Mouse (Mus musculus) heart, embryonic 15.5 days (tissue): ENCODE measurements around the gene Fam122c. TPM values are rescaled to one million over a fixed set of nuclear protein-coding genes. Genes with fewer than 3 reads are reported as not detected.
"Not testable (repeated sequence)": the region's sequence is repeated elsewhere in the genome, so short reads cannot be mapped to it uniquely, and the experiment has no call there.

Experiments used
- ATAC-seq: fragments of 200-750 bp; cut with Nextera tagmentation; replicated peaks from 2 replicates; pipeline ENCODE4 v1.8.0; 2017; ENCODE audit warnings: low read depth, moderate TSS enrichment; ENCODE audit not compliant: insufficient number of reproducible peaks, insufficient read depth, low FRiP score
- H3K27ac ChIP-seq: fragments of 300-500 bp; sonication (generic); 2 replicates; pipeline ENCODE4 v1.5.1; 2015; ENCODE audit warnings: mild to moderate bottlenecking, inconsistent platforms
- H3K27me3 ChIP-seq: fragments of 300-500 bp; sonication (generic); 2 replicates; pipeline ENCODE4 v1.6.1; 2015; ENCODE audit warnings: inconsistent platforms
- H3K36me3 ChIP-seq: fragments of 300-500 bp; sonication (generic); 2 replicates; pipeline ENCODE4 v1.6.1; 2015; ENCODE audit warnings: mild to moderate bottlenecking, inconsistent platforms
- H3K4me1 ChIP-seq: fragments of 300-500 bp; sonication (generic); replicated peaks from 2 replicates; pipeline ENCODE4 v1.6.1; 2015; ENCODE audit warnings: inconsistent platforms
- H3K4me2 ChIP-seq: fragments of 300-500 bp; sonication (generic); 2 replicates; pipeline ENCODE4 v1.6.1; 2015; ENCODE audit warnings: inconsistent platforms, mild to moderate bottlenecking, moderate library complexity
- H3K4me3 ChIP-seq: fragments of 300-500 bp; sonication (generic); 2 replicates; pipeline ENCODE4 v1.5.1; 2015; ENCODE audit warnings: mild to moderate bottlenecking, inconsistent platforms
- H3K9ac ChIP-seq: fragments of 300-500 bp; sonication (generic); 2 replicates; pipeline ENCODE4 v1.6.1; 2015; ENCODE audit warnings: mild to moderate bottlenecking, inconsistent platforms
- H3K9me3 ChIP-seq: fragments of 300-500 bp; sonication (generic); replicated peaks from 2 replicates; pipeline ENCODE4 v1.6.1; 2016; ENCODE audit warnings: inconsistent platforms
- WGBS: fragments of 180-500 bp; shearing (Covaris S2); methylation state at CpG from one replicate; pipeline ENCODE4 v1.1.7; 2015; ENCODE audit warnings: mixed read lengths; 5-methylcytosine and 5-hydroxymethylcytosine counted together
- polyA plus RNA-seq: library from polyadenylated mRNA; unstranded; fragments of >200 nt; fragmentation: Nextera tagmentation; extraction: Ambion mirVana; gene quantifications from 2 replicates; pipeline ENCODE4 v1.2.1, GENCODE M21; 2015

The Fam122c gene
- polyA plus RNA-seq, 1 experiment from 2014 or later, result not detected

- Histone ChIP-seq H3K4me1 (peaks cover 6% of the 10 kb centered on the region; the same call in 1 of the 2 replicates), H3K9me3 (no peaks in the 10 kb centered on the region), H3K27ac (no peak overlapping the region), H3K36me3 (no peaks in the 10 kb centered on the region), H3K27me3 (no peaks in the 10 kb centered on the region), H3K9ac (no peak overlapping the region), H3K4me2 (peak overlapping the region; percentile 88), H3K4me3 (peak overlapping the region; percentile 68)
- 19% methylated on average over 10 of the region's 10 CpGs for WGBS
- no peak for ATAC-seq
Observed at GRCm38 (mm10) chrX:53270063-53270432, 3.2 kb upstream of the Fam122c start.

- WGBS, result 67% methylated on average over 3 of the region's 3 CpGs
- not testable (repeated sequence) for H3K27ac ChIP-seq, ATAC-seq
Observed at GRCm38 (mm10) chrX:53271628-53272027, 1.6 kb upstream of the Fam122c start.

GRCm38 (mm10) chrX:53287924-53288323, 14.7 kb downstream of the Fam122c start:
- H3K27me3 ChIP-seq, result no peaks in the 10 kb centered on the region
- no peaks in the 10 kb centered on the region for H3K4me1 ChIP-seq
- WGBS, result 54% methylated on average over 5 of the region's 5 CpGs
- H3K27ac ChIP-seq, result peak overlapping the region; percentile 31; the same call in 1 of the 2 replicates
- H3K9me3 ChIP-seq, result no peaks in the 10 kb centered on the region
- H3K4me2 ChIP-seq, result no peak overlapping the region
- H3K4me3 ChIP-seq, result no peak overlapping the region
- H3K9ac ChIP-seq, result no peak overlapping the region
- H3K36me3 ChIP-seq, result no peaks in the 10 kb centered on the region
- ATAC-seq, result no peak

More at GRCm38 (mm10) chrX:53271628-53272027, 1.6 kb upstream of the Fam122c start:
- not testable (repeated sequence) for H3K36me3 ChIP-seq, H3K9me3 ChIP-seq, H3K4me3 ChIP-seq, H3K27me3 ChIP-seq, H3K4me2 ChIP-seq, H3K4me1 ChIP-seq, H3K9ac ChIP-seq

GRCm38 (mm10) chrX:53320564-53320963, 47.3 kb downstream of the Fam122c start:
- H3K4me3 ChIP-seq, result no peak overlapping the region
- no peaks in the 10 kb centered on the region for H3K36me3 ChIP-seq
- no peak overlapping the region for H3K4me2 ChIP-seq
- no peaks in the 10 kb centered on the region for H3K9me3 ChIP-seq
- no peak overlapping the region for H3K27ac ChIP-seq
- H3K4me1 ChIP-seq, result peaks cover 6% of the 10 kb centered on the region
- no peak overlapping the region for H3K9ac ChIP-seq
- no peak for ATAC-seq
- H3K27me3 ChIP-seq, result no peaks in the 10 kb centered on the region
- 53% methylated on average over 2 of the region's 2 CpGs for WGBS

GRCm38 (mm10) chrX:53321111-53321510, 47.9 kb downstream of the Fam122c start:
- WGBS, result 55% methylated on average over 4 of the region's 4 CpGs

GRCm38 (mm10) chrX:53330396-53330795, 57.2 kb downstream of the Fam122c start:
- Histone ChIP-seq H3K27ac (no peak overlapping the region), H3K27me3 (no peaks in the 10 kb centered on the region), H3K4me2 (no peak overlapping the region), H3K4me1 (no peaks in the 10 kb centered on the region), H3K9me3 (no peaks in the 10 kb centered on the region), H3K36me3 (no peaks in the 10 kb centered on the region), H3K9ac (no peak overlapping the region), H3K4me3 (no peak overlapping the region)
- no peak for ATAC-seq
- WGBS, result 82% methylated on average over 4 of the region's 4 CpGs

More at GRCm38 (mm10) chrX:53321111-53321510, 47.9 kb downstream of the Fam122c start:
- H3K27me3 ChIP-seq, result no peaks in the 10 kb centered on the region
- H3K27ac ChIP-seq, result peak overlapping the region; percentile 51
- H3K4me3 ChIP-seq, result no peak overlapping the region
- ATAC-seq, result no peak
- H3K36me3 ChIP-seq, result no peaks in the 10 kb centered on the region
- peaks cover 6% of the 10 kb centered on the region for H3K4me1 ChIP-seq
- H3K9ac ChIP-seq, result no peak overlapping the region
- H3K4me2 ChIP-seq, result no peak overlapping the region
- H3K9me3 ChIP-seq, result no peaks in the 10 kb centered on the region

GRCm38 (mm10) chrX:53337355-53337754, 64.1 kb downstream of the Fam122c start:
- H3K27me3 ChIP-seq, result no peaks in the 10 kb centered on the region
- no peak overlapping the region for H3K9ac ChIP-seq
- no peak overlapping the region for H3K27ac ChIP-seq
- no peak overlapping the region for H3K4me2 ChIP-seq
- H3K9me3 ChIP-seq, result no peaks in the 10 kb centered on the region
- no peaks in the 10 kb centered on the region for H3K36me3 ChIP-seq
- H3K4me1 ChIP-seq, result no peaks in the 10 kb centered on the region
- no peak overlapping the region for H3K4me3 ChIP-seq
- ATAC-seq, result no peak

- H3K9ac ChIP-seq, result no peak overlapping the region
- H3K4me2 ChIP-seq, result no peak overlapping the region
- H3K36me3 ChIP-seq, result no peaks in the 10 kb centered on the region
- no peak for ATAC-seq
- 74% methylated on average over 2 of the region's 2 CpGs for WGBS
- H3K27ac ChIP-seq, result no peak overlapping the region
- no peaks in the 10 kb centered on the region for H3K27me3 ChIP-seq
- no peaks in the 10 kb centered on the region for H3K9me3 ChIP-seq
- no peak overlapping the region for H3K4me3 ChIP-seq
- no peaks in the 10 kb centered on the region for H3K4me1 ChIP-seq
Observed at GRCm38 (mm10) chrX:53341531-53341930, 68.3 kb downstream of the Fam122c start.

- H3K27ac ChIP-seq, result no peak overlapping the region
- no peak overlapping the region for H3K9ac ChIP-seq
- no peak overlapping the region for H3K4me2 ChIP-seq
- ATAC-seq, result no peak
- H3K27me3 ChIP-seq, result no peaks in the 10 kb centered on the region
- no peaks in the 10 kb centered on the region for H3K9me3 ChIP-seq
- peaks cover 4% of the 10 kb centered on the region for H3K36me3 ChIP-seq
- WGBS, result 86% methylated on average over 4 of the region's 4 CpGs
- no peak overlapping the region for H3K4me3 ChIP-seq
- H3K4me1 ChIP-seq, result no peaks in the 10 kb centered on the region
Observed at GRCm38 (mm10) chrX:53348374-53348773, 75.2 kb downstream of the Fam122c start.

- H3K9me3 ChIP-seq, result no peaks in the 10 kb centered on the region
- no peak overlapping the region for H3K9ac ChIP-seq
- ATAC-seq, result no peak
- no peak overlapping the region for H3K4me3 ChIP-seq
- H3K27ac ChIP-seq, result no peak overlapping the region
- H3K4me1 ChIP-seq, result no peaks in the 10 kb centered on the region
- H3K4me2 ChIP-seq, result no peak overlapping the region
- no peaks in the 10 kb centered on the region for H3K36me3 ChIP-seq
- 70% methylated on average over 7 of the region's 7 CpGs for WGBS
- H3K27me3 ChIP-seq, result no peaks in the 10 kb centered on the region
Observed at GRCm38 (mm10) chrX:53364668-53365383, 91.6 kb downstream of the Fam122c start.

- Histone ChIP-seq H3K36me3 (no peaks in the 10 kb centered on the region), H3K4me1 (no peaks in the 10 kb centered on the region), H3K27me3 (no peaks in the 10 kb centered on the region), H3K4me2 (peak overlapping the region; percentile 65), H3K27ac (peak overlapping the region; percentile 89), H3K4me3 (peak overlapping the region; percentile 71), H3K9ac (peak overlapping the region; percentile 75), H3K9me3 (no peaks in the 10 kb centered on the region)
- peak; percentile 76 for ATAC-seq
- 15% methylated on average over 23 of the region's 25 CpGs for WGBS
Observed at GRCm38 (mm10) chrX:53369534-53370365, 96.5 kb downstream of the Fam122c start.
